Mouse (Mus musculus) MEL (cell line): Measurements from ENCODE around the gene Zfp865. TPM values are rescaled to one million over a fixed set of nuclear protein-coding genes. Genes with fewer than 3 reads are reported as not detected.

Experiments used
- DNase-seq: peaks from one replicate; pipeline ENCODE4 v3.0.0; 2011; ENCODE audit warnings: low read depth, low spot score
- H3K27ac ChIP-seq: 2 replicates; pipeline ENCODE4 v1.5.1; 2012; ENCODE audit warnings: low read depth, mild to moderate bottlenecking, control low read depth, low read length, moderate library complexity; ENCODE audit not compliant: control insufficient read depth
- H3K27me3 ChIP-seq, 2 experiments: fragments of 150-350 bp in 1 of 2; sonication (generic) in 1 of 2; 2 replicates each; pipeline ENCODE4 v1.6.1; 2012; ENCODE audit warnings: low read length in 2 of 2, mild to moderate bottlenecking in 2 of 2, improper control_type of control experiment in 1 of 2, moderate library complexity in 1 of 2; ENCODE audit not compliant: insufficient read depth in 2 of 2, control insufficient read depth in 1 of 2
- H3K36me3 ChIP-seq, 2 experiments: 2 replicates each; pipeline ENCODE4 v1.6.1; 2012 to 2014; ENCODE audit warnings: low read length in 2 of 2, improper control_type of control experiment in 1 of 2, inconsistent platforms in 1 of 2, mild to moderate bottlenecking in 1 of 2; ENCODE audit not compliant: insufficient read depth in 2 of 2, control insufficient read depth in 1 of 2
- H3K4me1 ChIP-seq, 2 experiments: fragments of 150-350 bp in 1 of 2; sonication (generic) in 1 of 2; 2 replicates each; pipeline ENCODE4 v1.6.1; 2012; ENCODE audit warnings: low read length in 2 of 2, improper control_type of control experiment in 1 of 2, mild to moderate bottlenecking in 1 of 2; ENCODE audit not compliant: insufficient read depth in 2 of 2, control insufficient read depth in 1 of 2
- H3K4me3 ChIP-seq, 2 experiments: fragments of 150-350 bp in 1 of 2; sonication (generic) in 1 of 2; 2 replicates each; pipeline ENCODE4 v1.5.1; 2012; ENCODE audit warnings: low read depth in 2 of 2, low read length in 2 of 2, mild to moderate bottlenecking in 2 of 2, moderate library complexity in 2 of 2, control low read depth in 1 of 2, improper control_type of control experiment in 1 of 2; ENCODE audit not compliant: control insufficient read depth in 1 of 2, insufficient read depth in 1 of 2
- H3K79me2 ChIP-seq: 2 replicates; pipeline ENCODE4 v1.6.1; 2012; ENCODE audit warnings: mild to moderate bottlenecking, low read length, moderate library complexity; ENCODE audit not compliant: control insufficient read depth, poor library complexity, insufficient read depth
- H3K9ac ChIP-seq: 2 replicates; pipeline ENCODE4 v1.6.1; 2012; ENCODE audit warnings: low read depth, mild to moderate bottlenecking, control low read depth, low read length, moderate library complexity; ENCODE audit not compliant: control insufficient read depth, poor library complexity, severe bottlenecking
- H3K9me3 ChIP-seq: fragments of 150-350 bp; sonication (generic); replicated peaks from 2 replicates; pipeline ENCODE4 v1.6.1; 2012; ENCODE audit warnings: mild to moderate bottlenecking, low read length, improper control_type of control experiment, moderate library complexity; ENCODE audit not compliant: insufficient read depth
- BHLHE40 ChIP-seq: IDR thresholded peaks from 2 replicates; pipeline ENCODE4 v1.6.1; 2012; ENCODE audit warnings: low read depth, mild to moderate bottlenecking, inconsistent platforms, low read length, improper control_type of control experiment, borderline replicate concordance
- CHD2 ChIP-seq: IDR thresholded peaks from 2 replicates; pipeline ENCODE4 v1.6.1; 2011; ENCODE audit warnings: low read length, improper control_type of control experiment
- ETS1 ChIP-seq: IDR thresholded peaks from 2 replicates; pipeline ENCODE4 v1.6.1; 2012; ENCODE audit warnings: low read depth, mild to moderate bottlenecking, inconsistent platforms, low read length, improper control_type of control experiment, moderate library complexity
- GABPA ChIP-seq: IDR thresholded peaks from 2 replicates; pipeline ENCODE4 v1.6.1; 2012; ENCODE audit warnings: low read depth, mild to moderate bottlenecking, inconsistent platforms, low read length, improper control_type of control experiment, moderate library complexity
- GATA1 ChIP-seq: IDR thresholded peaks from 2 replicates; pipeline ENCODE4 v1.6.1; 2011; ENCODE audit warnings: low read depth, low read length, improper control_type of control experiment
- JUND ChIP-seq: IDR thresholded peaks from 2 replicates; pipeline ENCODE4 v1.6.1; 2011; ENCODE audit warnings: low read depth, mild to moderate bottlenecking, improper control_type of control experiment, low read length
- MAX ChIP-seq: IDR thresholded peaks from 2 replicates; pipeline ENCODE4 v1.6.1; 2011; ENCODE audit warnings: low read length, improper control_type of control experiment
- MEF2A ChIP-seq: IDR thresholded peaks from 2 replicates; pipeline ENCODE4 v1.6.1; 2014; ENCODE audit warnings: low read depth, mild to moderate bottlenecking, inconsistent platforms, low read length, improper control_type of control experiment; ENCODE audit not compliant: poor library complexity, insufficient replicate concordance, severe bottlenecking; ENCODE audit errors: extremely low read depth
- MXI1 ChIP-seq: IDR thresholded peaks from 2 replicates; pipeline ENCODE4 v1.6.1; 2011; ENCODE audit warnings: mild to moderate bottlenecking, low read depth, low read length, improper control_type of control experiment
- MYB ChIP-seq: IDR thresholded peaks from 2 replicates; pipeline ENCODE4 v1.6.1; 2011; ENCODE audit warnings: mild to moderate bottlenecking, low read depth, low read length, improper control_type of control experiment
- NELFE ChIP-seq: IDR thresholded peaks from 2 replicates; pipeline ENCODE4 v1.6.1; 2011; ENCODE audit warnings: low read depth, low read length, improper control_type of control experiment
- POLR2AphosphoS2 ChIP-seq: IDR thresholded peaks from 2 replicates; pipeline ENCODE4 v1.6.1; 2011; ENCODE audit warnings: low read length, improper control_type of control experiment
- RCOR1 ChIP-seq: IDR thresholded peaks from 2 replicates; pipeline ENCODE4 v1.6.1; 2012; ENCODE audit warnings: low read depth, mild to moderate bottlenecking, inconsistent platforms, low read length, improper control_type of control experiment
- SIN3A ChIP-seq: IDR thresholded peaks from 2 replicates; pipeline ENCODE4 v1.6.1; 2012; ENCODE audit warnings: low read length, improper control_type of control experiment, inconsistent platforms
- SMC3 ChIP-seq: IDR thresholded peaks from 2 replicates; pipeline ENCODE4 v1.6.1; 2011; ENCODE audit warnings: low read depth, low read length, improper control_type of control experiment
- TBP ChIP-seq: IDR thresholded peaks from 2 replicates; pipeline ENCODE4 v1.8.0; 2011; ENCODE audit warnings: low read depth, low read length, improper control_type of control experiment
- USF1 ChIP-seq: IDR thresholded peaks from 2 replicates; pipeline ENCODE4 v1.6.1; 2014; ENCODE audit warnings: low read depth, mild to moderate bottlenecking, inconsistent platforms, low read length, improper control_type of control experiment, moderate library complexity
- polyA plus RNA-seq, 2 experiments: library from polyadenylated mRNA; stranded (reverse) in 1 of 2; unstranded in 1 of 2; fragments of >175 nt in 1 of 2; fragments of >200 nt in 1 of 2; gene quantifications; 2 replicates each; pipeline versions ENCODE4 v1.2.1 to v1.2.4; 2012; ENCODE audit warnings: low replicate concordance in 2 of 2, low read depth in 1 of 2; ENCODE audit not compliant: insufficient read length in 2 of 2, insufficient read depth in 1 of 2, missing spikeins in 1 of 2
- total RNA-seq: library from RNA; depleted of rRNA; stranded (reverse); fragments of 300-350 nt; gene quantifications from 2 replicates; pipeline ENCODE4 v1.2.3, GENCODE M21; 2012

The Zfp865 gene
- total and polyA plus RNA-seq, 3 experiments = 12.2 to 34.6 TPM; not detected in 1

- TF ChIP-seq BHLHE40 (peak; percentile 67), MAX (peak; percentile 73), SMC3 (no peak), GABPA (no peak), MYB (no peak)
Measured at GRCm38 (mm10) chr7:5015118-5016001, 4.8 kb upstream of the Zfp865 start, which contains the start of gene Gm44973 (continued).

- no peak for TF ChIP-seq GATA1
- no peak for TF ChIP-seq BHLHE40
- no peak for TF ChIP-seq NELFE
- no peak for TF ChIP-seq TBP
- TF ChIP-seq RCOR1 = no peak
- TF ChIP-seq SIN3A = no peak
- no peak for TF ChIP-seq JUND
- TF ChIP-seq MEF2A = no peak
- no peak for TF ChIP-seq USF1
- no peak for TF ChIP-seq POLR2AphosphoS2
- TF ChIP-seq CHD2 = no peak
- no peak for TF ChIP-seq GABPA
- TF ChIP-seq MAX = no peak
- Histone ChIP-seq H3K27ac (peak overlapping the region; percentile 85), H3K9ac (peak overlapping the region; percentile 75), H3K9me3 (no peaks in the 10 kb centered on the region), H3K79me2 (peaks cover 9% of the 10 kb centered on the region), H3K36me3 (peaks cover 0 to 18% of the 10 kb centered on the region in 2 experiments; a peak in 2 of 4 replicates), H3K4me3 (peak overlapping the region; percentile 60 to 88), H3K27me3 (no peaks in the 10 kb centered on the region), H3K4me1 (peaks cover 5 to 14% of the 10 kb centered on the region in 2 experiments; a peak in 3 of 4 replicates)
- peak; percentile 44 for DNase-seq
Measured at GRCm38 (mm10) chr7:5016057-5016456, 4.1 kb upstream of the Zfp865 start.

- TF ChIP-seq ETS1 (no peak), MXI1 (no peak)
- Histone ChIP-seq H3K79me2 (peaks cover 18% of the 10 kb centered on the region), H3K27me3 (no peaks in the 10 kb centered on the region), H3K27ac (no peak overlapping the region), H3K4me1 (peaks cover 7 to 23% of the 10 kb centered on the region in 2 experiments; a peak in 3 of 4 replicates), H3K36me3 (peaks cover 0 to 26% of the 10 kb centered on the region in 2 experiments; a peak in 2 of 4 replicates), H3K9ac (no peak overlapping the region), H3K4me3 (no peak overlapping the region), H3K9me3 (no peaks in the 10 kb centered on the region)
- no peak for DNase-seq
Measured at GRCm38 (mm10) chr7:5016920-5017319, 3.3 kb upstream of the Zfp865 start.
